Mouse (Mus musculus) kidney, adult 2 months (tissue): ENCODE data around the gene Smarca2.

Experiments used
- CTCF ChIP-seq: fragments of 200-500 bp; conservative IDR thresholded peaks from 2 replicates; pipeline ENCODE4 v1.5.1; 2011; ENCODE audit warnings: low read depth, mild to moderate bottlenecking, control low read depth, low read length, moderate library complexity, mixed read lengths; ENCODE audit not compliant: insufficient read depth, insufficient read length
- POLR2A ChIP-seq: fragments of 200-500 bp; IDR thresholded peaks from one replicate; pipeline ENCODE4 v1.6.1; 2011; ENCODE audit warnings: low read depth, low read length, control low read depth

DNA sequence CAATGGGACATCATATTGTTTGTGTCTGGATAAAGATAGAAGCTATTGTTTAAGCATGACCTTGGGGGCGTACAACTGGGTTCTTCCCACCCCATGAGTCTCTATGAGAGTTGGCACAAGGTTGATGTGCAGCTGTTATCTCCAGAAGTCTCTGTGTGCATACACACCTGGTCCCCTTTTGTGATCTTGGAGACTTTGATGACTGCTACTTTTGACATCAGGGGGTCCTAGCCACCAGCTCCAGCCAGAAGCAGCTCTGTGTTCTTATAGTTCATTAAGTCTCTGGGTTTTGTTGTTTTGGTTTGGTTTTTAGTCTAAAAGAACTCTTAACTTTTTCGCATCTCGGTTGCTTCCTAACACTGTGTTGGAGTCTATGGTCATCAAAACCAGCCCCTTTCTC is 119.8 kb downstream of the Smarca2 start:
- no peak for TF ChIP-seq CTCF
- TF ChIP-seq POLR2A = no peak
